Mouse (Mus musculus): ENCODE data around the gene Ilvbl.

GRCm38 (mm10) chr10:78584996-78585395 lies 10.8 kb downstream of the Ilvbl start:
- no peak for TF ChIP-seq POLR2A (IDR thresholded peaks at IDR 0.05; ENCODE audit: extremely low read depth, insufficient read depth, low read length)
- no peak for TF ChIP-seq CTCF (IDR thresholded peaks at IDR 0.05; ENCODE audit: low read depth, low read length)

Measured in liver, adult 2 months (tissue).